Mouse (Mus musculus) spleen, adult 12 weeks (tissue): ENCODE measurements at regions not wholly inside any gene's neighbourhood (a gene's known extent, or its start where the extent isn't known, plus 50 kb on each side); places are given as distances from the start of the nearest gene placed in this dataset.

Source experiments
- DNase-seq: peaks from one replicate; pipeline ENCODE4 v3.0.0; 2022; ENCODE audit warnings: low spot score

- DNase-seq: no peak
Observed at GRCm38 (mm10) chr12:12509164-12509937, 247.4 kb downstream of the Fam49a start.

GRCm38 (mm10) chr12:12508487-12509125 lies 246.7 kb downstream of the Fam49a start:
- no peak for DNase-seq

- no peak for DNase-seq
Observed at GRCm38 (mm10) chr12:12506671-12507070, 244.7 kb downstream of the Fam49a start.

- DNase-seq: no peak
Observed at GRCm38 (mm10) chr12:12505590-12505989, 243.7 kb downstream of the Fam49a start.

GRCm38 (mm10) chr12:12499903-12500302 lies 238.0 kb downstream of the Fam49a start:
- DNase-seq: no peak

GRCm38 (mm10) chr12:12498621-12499020 lies 236.7 kb downstream of the Fam49a start:
- no peak for DNase-seq

- no peak for DNase-seq
Observed at GRCm38 (mm10) chr12:12497277-12497841, 235.4 kb downstream of the Fam49a start.

GRCm38 (mm10) chr12:12496593-12497141 lies 234.7 kb downstream of the Fam49a start:
- DNase-seq: peak; percentile 8

- DNase-seq: no peak
Observed at GRCm38 (mm10) chr12:12490173-12490572, 228.2 kb downstream of the Fam49a start.

GRCm38 (mm10) chr12:12488090-12488489 lies 226.2 kb downstream of the Fam49a start:
- DNase-seq: peak; percentile 14

GRCm38 (mm10) chr12:12486656-12487356 lies 224.9 kb downstream of the Fam49a start:
- no peak for DNase-seq

GRCm38 (mm10) chr12:12484921-12485680 lies 223.2 kb downstream of the Fam49a start:
- no peak for DNase-seq

- no peak for DNase-seq
Observed at GRCm38 (mm10) chr12:12480451-12480850, 218.5 kb downstream of the Fam49a start.

- DNase-seq: no peak
Observed at GRCm38 (mm10) chr12:12452086-12452485, 190.1 kb downstream of the Fam49a start.

GRCm38 (mm10) chr12:12446768-12447167 lies 184.8 kb downstream of the Fam49a start:
- no peak for DNase-seq

GRCm38 (mm10) chr12:12446281-12446680 lies 184.3 kb downstream of the Fam49a start:
- DNase-seq: no peak

GRCm38 (mm10) chr12:12442872-12443271 lies 180.9 kb downstream of the Fam49a start:
- no peak for DNase-seq

- no peak for DNase-seq
Observed at GRCm38 (mm10) chr12:12436379-12436778, 174.4 kb downstream of the Fam49a start.

GRCm38 (mm10) chr12:12432597-12432996 lies 170.7 kb downstream of the Fam49a start:
- DNase-seq: no peak
